Mouse (Mus musculus) 3134 (cell line): ENCODE results near the gene Cdc42ep2.

Experiments used
- DNase-seq: peaks from one replicate; pipeline ENCODE4 v3.0.0-alpha.2; 2011; ENCODE audit warnings: low spot score; ENCODE audit not compliant: insufficient read length; ENCODE audit errors: extremely low read depth

Gene Cdc42ep2

DNA sequence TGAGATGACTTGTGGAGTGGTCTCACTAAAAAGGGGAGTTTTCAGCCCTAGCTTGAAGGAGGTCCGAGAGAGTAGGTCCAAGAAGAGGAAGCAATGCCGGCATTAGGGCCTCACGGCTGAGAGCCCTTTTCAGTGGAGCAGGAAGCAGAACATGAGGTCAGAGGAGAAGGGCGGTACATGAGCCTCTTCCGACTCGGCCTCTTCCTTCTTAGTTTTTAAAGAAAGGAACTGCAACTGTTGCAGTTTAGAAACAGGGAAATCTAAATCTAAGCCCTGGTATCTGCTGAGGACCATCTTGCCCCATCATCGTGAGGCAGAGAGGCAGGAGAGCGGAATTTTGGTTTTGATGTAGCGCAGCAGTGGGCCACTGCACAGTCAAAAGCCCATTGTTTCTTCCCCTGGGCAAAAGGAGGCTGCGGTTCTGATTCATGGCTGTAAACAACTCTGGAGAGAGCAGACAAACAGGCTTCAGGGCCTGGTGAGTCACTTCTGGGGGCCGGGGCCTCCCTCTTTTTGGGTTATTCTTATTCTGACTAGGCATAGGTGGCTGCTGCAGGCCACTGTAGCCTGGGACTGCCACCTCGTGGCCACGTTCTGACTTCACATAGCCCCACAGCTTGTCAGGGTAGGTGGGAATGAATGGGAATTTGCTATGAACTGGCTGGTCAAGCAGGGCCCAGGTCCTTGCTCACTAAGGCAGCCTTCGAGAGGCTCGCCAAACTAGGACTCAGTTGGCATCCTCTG is 46.8 kb downstream of the Cdc42ep2 start, which contains the start of gene Slc25a45:
Slc25a45 (plus strand) TSS at position 191 of the 744 bp plus-strand sequence.
- peak; percentile 84 for DNase-seq

DNA sequence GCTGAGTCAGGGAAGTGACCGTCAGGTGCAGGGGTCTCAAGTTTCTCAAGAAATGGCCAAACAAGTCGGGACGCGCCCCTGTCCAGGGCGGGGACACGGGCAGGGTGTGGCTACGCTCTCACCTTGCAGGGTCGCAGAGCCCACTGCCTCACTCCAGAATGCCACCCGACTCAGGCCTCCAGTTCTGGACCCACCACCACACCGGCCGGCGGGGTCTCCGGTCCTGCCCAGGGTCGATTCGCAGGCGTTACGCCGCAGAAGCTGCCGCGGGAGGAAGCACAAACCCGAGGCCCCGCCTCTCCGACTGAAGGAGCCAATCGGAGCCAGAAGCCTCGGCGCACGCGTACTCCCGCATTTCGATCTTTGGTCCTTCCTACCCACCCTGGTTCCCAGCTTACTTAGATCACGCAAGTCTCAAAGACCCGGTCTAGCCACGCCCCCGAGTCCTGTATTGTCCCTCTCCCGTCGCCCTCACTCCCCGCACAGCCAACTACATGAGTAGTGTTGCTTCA is 49.6 kb downstream of the Cdc42ep2 start, which contains the start of gene Frmd8:
Frmd8 (minus strand) TSS at position 306 of the 512 bp plus-strand sequence.
- DNase-seq: peak; percentile 87

GRCm38 (mm10) chr19:5874391-5874968 is 50.1 kb downstream of the Cdc42ep2 start:
- no peak for DNase-seq

- DNase-seq: no peak
These were observed 51.6 kb downstream of the Cdc42ep2 start for GRCm38 (mm10) chr19:5872931-5873556.

- no peak for DNase-seq
These were observed 52.1 kb downstream of the Cdc42ep2 start for GRCm38 (mm10) chr19:5872528-5872927.

DNA sequence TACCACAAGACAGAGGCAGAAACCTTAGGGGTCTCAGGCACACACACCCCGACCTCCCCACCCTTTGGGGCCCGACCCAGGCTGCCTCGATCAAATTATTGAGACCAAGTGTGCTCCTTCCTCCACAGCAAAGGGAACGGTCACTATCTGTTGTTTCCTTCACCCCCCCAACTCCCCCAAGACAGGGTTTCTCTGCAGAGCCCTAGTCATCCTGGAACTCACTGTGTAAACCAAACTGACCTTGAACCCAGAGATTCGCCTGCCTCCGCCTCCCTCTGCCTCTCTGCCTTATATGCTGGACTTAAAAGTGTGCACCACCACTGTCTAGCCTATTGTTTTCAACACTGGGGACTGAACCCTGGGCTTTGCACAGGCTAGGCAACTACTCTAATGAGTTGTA is 52.9 kb downstream of the Cdc42ep2 start:
- no peak for DNase-seq

DNA sequence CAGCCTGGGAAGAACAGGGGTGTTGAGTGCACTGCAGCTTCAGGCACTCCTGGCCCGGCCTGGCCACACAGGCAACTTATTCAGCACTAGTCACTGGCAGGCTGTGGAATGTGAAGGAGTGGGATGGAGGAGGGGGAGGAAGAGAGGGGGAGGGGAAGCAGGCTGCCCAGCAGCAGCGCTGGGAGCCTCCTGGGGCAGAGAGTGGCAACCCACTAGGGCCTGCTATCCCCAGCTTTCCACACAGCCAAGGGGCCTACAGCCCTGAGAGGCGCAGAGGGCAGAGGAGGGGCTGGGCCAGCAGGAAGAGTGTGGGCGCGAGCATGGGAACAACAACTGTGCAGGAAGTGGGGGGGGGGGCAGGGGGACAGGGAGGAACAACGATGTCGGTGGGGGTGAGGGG is 53.3 kb downstream of the Cdc42ep2 start:
- DNase-seq: no peak

DNA sequence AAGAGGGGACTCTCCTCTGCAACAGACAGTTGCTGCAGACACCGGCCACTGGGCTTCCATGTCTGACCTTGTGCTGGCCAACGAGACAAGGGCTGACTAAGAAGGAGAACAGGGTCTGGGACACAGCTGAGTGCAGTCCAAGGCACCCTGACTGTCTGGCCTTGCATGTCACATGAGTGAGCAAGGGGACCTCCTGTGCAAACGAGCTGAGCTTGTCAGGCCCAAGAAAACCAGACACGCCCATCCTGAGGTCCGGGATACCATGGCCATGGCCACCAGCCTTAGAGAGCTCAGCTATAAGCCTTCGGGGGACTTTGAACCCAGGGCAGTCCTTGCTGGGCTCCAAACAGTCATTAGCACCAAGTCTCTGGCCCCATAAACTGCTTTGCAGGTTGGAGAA is 56.5 kb downstream of the Cdc42ep2 start:
- no peak for DNase-seq
